Mouse (Mus musculus): ENCODE results near the gene Tmem253. TPM values are rescaled to one million over a fixed set of nuclear protein-coding genes. Genes with fewer than 3 reads are reported as not detected.
"Not testable (repeated sequence)": the region's sequence is repeated elsewhere in the genome, so short reads cannot be mapped to it uniquely, and the experiment has no call there.

Tmem253 gene
- polyA plus RNA-seq, 1 experiment from 2014 or later: 0.23 TPM

- H3K4me1 ChIP-seq (ENCODE audit: insufficient read depth): peaks cover 42% of the 10 kb centered on the region
- peak overlapping the region; percentile 30 for H3K4me3 ChIP-seq (ENCODE audit: low read depth, low read length)
- peak overlapping the region; percentile 69 for H3K4me2 ChIP-seq (ENCODE audit: low read depth, low read length)
- H3K9me3 ChIP-seq (ENCODE audit: low read length): no peaks in the 10 kb centered on the region
- H3K27ac ChIP-seq (ENCODE audit: low read depth): peak overlapping the region; percentile 98
- DNase-seq: no peak
- no peaks in the 10 kb centered on the region for H3K27me3 ChIP-seq (ENCODE audit: insufficient read depth, low read length)
- H3K9ac ChIP-seq (replicated peaks): peak overlapping the region; percentile 42; the same call in 1 of the 2 replicates
- no peak for TF ChIP-seq EP300 (IDR thresholded peaks at IDR 0.05; ENCODE audit: low read depth)
- no peak for TF ChIP-seq CTCF (IDR thresholded peaks at IDR 0.05; ENCODE audit: low read depth)
- 46% methylated on average over 3 of the region's 3 CpGs for WGBS (ENCODE audit: insufficient replicate concordance)
- ATAC-seq: no peak
- H3K36me3 ChIP-seq (replicated peaks; ENCODE audit: insufficient read depth, low read length): 0 out of 2 replicates have a peak, but pooled peaks cover 2% of the 10 kb centered on the region
These were observed 6.8 kb downstream of the Tmem253 start for GRCm38 (mm10) chr14:52022244-52022708.

GRCm38 (mm10) chr14:52022709-52023459, 7.4 kb downstream of the Tmem253 start:
- ATAC-seq (peak; percentile 40), DNase-seq (peak; percentile 93)
- Histone ChIP-seq H3K36me3 (replicated peaks; ENCODE audit: insufficient read depth, low read length) (0 out of 2 replicates have a peak, but pooled peaks cover 2% of the 10 kb centered on the region), H3K27me3 (ENCODE audit: insufficient read depth, low read length) (no peaks in the 10 kb centered on the region), H3K27ac (ENCODE audit: low read depth) (peak overlapping the region; percentile 98), H3K9ac (replicated peaks) (peak overlapping the region; percentile 42), H3K4me3 (ENCODE audit: low read depth, low read length) (peak overlapping the region; percentile 30), H3K4me1 (ENCODE audit: insufficient read depth) (peaks cover 42% of the 10 kb centered on the region), H3K9me3 (ENCODE audit: low read length) (no peaks in the 10 kb centered on the region), H3K4me2 (ENCODE audit: low read depth, low read length) (peak overlapping the region; percentile 69)
- TF ChIP-seq CTCF (IDR thresholded peaks at IDR 0.05; ENCODE audit: low read depth) (peak; percentile 82), EP300 (IDR thresholded peaks at IDR 0.05; ENCODE audit: low read depth) (peak; percentile 37; the same call in 1 of the 2 replicates)
- WGBS (ENCODE audit: insufficient replicate concordance): 7% methylated on average over 23 of the region's 23 CpGs

- H3K36me3 ChIP-seq (replicated peaks; ENCODE audit: insufficient read depth, low read length): no peaks in the 10 kb centered on the region
- ATAC-seq: no peak
- H3K27me3 ChIP-seq (ENCODE audit: insufficient read depth, low read length): no peaks in the 10 kb centered on the region
- H3K4me1 ChIP-seq (ENCODE audit: insufficient read depth): peaks cover 35% of the 10 kb centered on the region
- peak overlapping the region; percentile 69; the same call in 1 of the 2 replicates for H3K4me2 ChIP-seq (ENCODE audit: low read depth, low read length)
- H3K9ac ChIP-seq (replicated peaks): peak overlapping the region; percentile 7; the same call in 1 of the 2 replicates
- no peaks in the 10 kb centered on the region for H3K9me3 ChIP-seq (ENCODE audit: low read length)
- peak overlapping the region; percentile 98 for H3K27ac ChIP-seq (ENCODE audit: low read depth)
- 45% methylated on average over 2 of the region's 2 CpGs for WGBS (ENCODE audit: insufficient replicate concordance)
- no peak overlapping the region for H3K4me3 ChIP-seq (ENCODE audit: low read depth, low read length)
- DNase-seq: no peak
- peak; percentile 50; the same call in 1 of the 2 replicates for TF ChIP-seq EP300 (IDR thresholded peaks at IDR 0.05; ENCODE audit: low read depth)
- TF ChIP-seq CTCF (IDR thresholded peaks at IDR 0.05; ENCODE audit: low read depth): no peak
These were observed 8.7 kb downstream of the Tmem253 start for GRCm38 (mm10) chr14:52024133-52024532.

GRCm38 (mm10) chr14:52026342-52026741, 10.9 kb downstream of the Tmem253 start:
- Histone ChIP-seq H3K36me3 (replicated peaks; ENCODE audit: insufficient read depth, low read length) (no peaks in the 10 kb centered on the region), H3K27me3 (ENCODE audit: insufficient read depth, low read length) (no peaks in the 10 kb centered on the region), H3K4me3 (ENCODE audit: low read depth, low read length) (no peak overlapping the region), H3K4me2 (ENCODE audit: low read depth, low read length) (no peak overlapping the region), H3K27ac (ENCODE audit: low read depth) (no peak overlapping the region), H3K4me1 (ENCODE audit: insufficient read depth) (peaks cover 28% of the 10 kb centered on the region), H3K9ac (replicated peaks) (no peak overlapping the region), H3K9me3 (ENCODE audit: low read length) (no peaks in the 10 kb centered on the region)
- DNase-seq (no peak), ATAC-seq (no peak)
- no peak for TF ChIP-seq EP300 (IDR thresholded peaks at IDR 0.05; ENCODE audit: low read depth)
- no peak for TF ChIP-seq CTCF (IDR thresholded peaks at IDR 0.05; ENCODE audit: low read depth)
- WGBS (ENCODE audit: insufficient replicate concordance): 84% methylated on average over 4 of the region's 4 CpGs

- Histone ChIP-seq H3K36me3 (replicated peaks; ENCODE audit: insufficient read depth, low read length) (no peaks in the 10 kb centered on the region), H3K9me3 (ENCODE audit: low read length) (no peaks in the 10 kb centered on the region), H3K9ac (replicated peaks) (no peak overlapping the region), H3K27ac (ENCODE audit: low read depth) (no peak overlapping the region), H3K4me2 (ENCODE audit: low read depth, low read length) (no peak overlapping the region), H3K4me3 (ENCODE audit: low read depth, low read length) (no peak overlapping the region), H3K4me1 (ENCODE audit: insufficient read depth) (peaks cover 10% of the 10 kb centered on the region), H3K27me3 (ENCODE audit: insufficient read depth, low read length) (no peaks in the 10 kb centered on the region)
- ATAC-seq (no peak), DNase-seq (no peak)
- WGBS (ENCODE audit: insufficient replicate concordance): 73% methylated on average over 6 of the region's 6 CpGs
- TF ChIP-seq CTCF (IDR thresholded peaks at IDR 0.05; ENCODE audit: low read depth): no peak
These were observed 20.5 kb downstream of the Tmem253 start for GRCm38 (mm10) chr14:52035926-52036325.

- no peak for TF ChIP-seq CTCF (IDR thresholded peaks at IDR 0.05; ENCODE audit: low read depth)
- no peak for TF ChIP-seq EP300 (IDR thresholded peaks at IDR 0.05; ENCODE audit: low read depth)
- peak overlapping the region; percentile 13; the same call in 1 of the 2 replicates for H3K4me2 ChIP-seq (ENCODE audit: low read depth, low read length)
- peak; percentile 88 for ATAC-seq
- DNase-seq: no peak
- H3K9ac ChIP-seq (replicated peaks): no peak overlapping the region
- WGBS (ENCODE audit: insufficient replicate concordance): 48% methylated on average over 5 of the region's 5 CpGs
- no peaks in the 10 kb centered on the region for H3K27me3 ChIP-seq (ENCODE audit: insufficient read depth, low read length)
- H3K4me3 ChIP-seq (ENCODE audit: low read depth, low read length): no peak overlapping the region
- H3K9me3 ChIP-seq (ENCODE audit: low read length): no peaks in the 10 kb centered on the region
- peaks cover 10% of the 10 kb centered on the region for H3K4me1 ChIP-seq (ENCODE audit: insufficient read depth)
- H3K36me3 ChIP-seq (replicated peaks; ENCODE audit: insufficient read depth, low read length): no peaks in the 10 kb centered on the region
- peak overlapping the region; percentile 80 for H3K27ac ChIP-seq (ENCODE audit: low read depth)
These were observed 23.9 kb downstream of the Tmem253 start for GRCm38 (mm10) chr14:52039332-52039731.

GRCm38 (mm10) chr14:52042359-52042758, 26.9 kb downstream of the Tmem253 start, which contains the start of gene Olfr221:
Gene Olfr221 (minus strand): TSS chr14:52042459.
- not testable (repeated sequence) for H3K9me3 ChIP-seq (ENCODE audit: low read length); H3K4me2 ChIP-seq (ENCODE audit: low read depth, low read length); H3K9ac ChIP-seq (replicated peaks); H3K4me3 ChIP-seq (ENCODE audit: low read depth, low read length); DNase-seq; H3K27ac ChIP-seq (ENCODE audit: low read depth); H3K27me3 ChIP-seq (ENCODE audit: insufficient read depth, low read length); H3K4me1 ChIP-seq (ENCODE audit: insufficient read depth); H3K36me3 ChIP-seq (replicated peaks; ENCODE audit: insufficient read depth, low read length); ATAC-seq
- WGBS (ENCODE audit: insufficient replicate concordance): 20% methylated on average over 3 of the region's 3 CpGs

Data from liver, postnatal 0 days (tissue).